Mouse (Mus musculus) adrenal gland, postnatal 10 days (tissue): ENCODE results near the gene Dlst. TPM values are rescaled to one million over a fixed set of nuclear protein-coding genes. Genes with fewer than 3 reads are reported as not detected.
"Not testable (repeated sequence)": the region's sequence is repeated elsewhere in the genome, so short reads cannot be mapped to it uniquely, and the experiment has no call there.

Experiments
- DNase-seq: peaks from one replicate; pipeline ENCODE4 v3.0.0; 2021; ENCODE audit warnings: mixed read lengths
- total RNA-seq, 2 experiments: library from RNA; stranded (reverse); gene quantifications; 2 replicates each; pipeline ENCODE4 v1.2.3; 2021

The Dlst gene
- total RNA-seq, 2 experiments from 2014 or later = 710 to 782 TPM

GRCm38 (mm10) chr12:85113917-85114316 is 3.3 kb downstream of the Dlst start:
- no peak for DNase-seq

DNA sequence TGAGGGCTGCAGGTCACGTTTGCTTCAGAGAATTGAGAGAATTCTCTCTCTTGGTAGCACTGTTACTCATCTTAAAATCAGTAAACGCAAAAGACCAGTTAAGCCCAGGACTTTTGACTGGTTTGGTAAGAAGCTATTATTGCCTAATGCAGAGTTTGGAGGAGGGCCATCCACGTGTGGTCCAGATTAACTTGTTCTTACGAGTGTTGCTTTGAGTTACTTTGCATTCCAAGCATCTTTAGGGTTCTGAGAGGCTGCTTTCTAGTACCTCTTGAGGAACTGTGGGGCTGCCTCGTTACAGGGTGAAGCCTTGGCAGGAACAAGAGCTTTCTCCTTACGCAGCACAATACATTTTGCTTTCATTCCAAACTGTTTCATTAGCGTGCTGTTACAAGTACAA is 5.0 kb downstream of the Dlst start:
- DNase-seq = peak; percentile 45

DNA sequence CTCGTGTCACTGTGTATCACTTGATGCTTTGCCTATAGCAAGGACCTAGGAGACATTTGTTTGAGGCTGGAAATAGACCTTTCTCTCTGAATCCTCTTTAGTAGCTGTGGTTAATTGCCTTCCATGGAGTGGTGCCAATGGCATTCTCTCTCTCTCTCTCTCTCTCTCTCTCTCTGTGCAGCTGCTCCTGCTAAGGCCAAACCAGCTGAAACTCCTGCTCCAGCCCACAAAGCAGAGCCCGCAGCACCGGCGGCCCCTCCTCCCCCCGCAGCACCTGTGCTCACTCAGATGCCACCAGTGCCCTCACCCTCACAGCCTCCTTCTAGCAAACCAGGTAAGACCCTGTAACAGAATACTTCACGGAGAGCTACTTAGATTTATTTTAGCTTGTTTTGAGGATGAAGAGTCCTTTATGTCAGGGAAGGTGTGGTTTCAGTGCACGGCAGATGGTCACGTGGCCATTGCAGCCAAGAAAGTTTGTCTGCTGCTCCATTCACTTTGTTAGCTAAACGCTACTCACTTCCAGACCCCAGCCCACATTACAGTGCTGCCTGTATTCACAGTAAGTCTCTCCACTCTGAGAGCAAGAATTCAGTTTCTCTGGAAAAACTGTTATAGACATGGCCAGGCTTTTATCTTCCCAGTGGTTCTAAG is 11.3 kb downstream of the Dlst start:
- DNase-seq = no peak

DNA sequence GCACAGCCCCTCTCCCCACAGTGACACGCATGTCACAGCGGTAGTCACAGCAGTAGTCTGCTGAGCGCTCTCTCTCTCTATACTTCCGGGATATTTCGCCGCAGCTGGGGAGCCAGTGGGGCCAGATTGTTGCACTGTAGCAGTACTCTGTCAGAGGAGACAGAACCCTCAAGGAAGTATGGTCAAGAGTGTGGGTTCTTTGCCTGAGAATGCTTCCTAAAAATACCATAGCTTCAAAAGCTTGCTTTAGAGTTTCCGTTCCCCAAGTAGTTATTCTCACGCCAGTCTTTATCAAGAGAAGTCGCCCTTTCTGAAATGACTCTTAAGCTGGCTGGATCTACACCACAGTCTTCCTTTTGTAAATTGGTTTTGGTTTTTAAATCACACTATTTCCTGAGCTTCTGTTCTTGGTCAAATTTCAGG is 12.5 kb downstream of the Dlst start:
- no peak for DNase-seq

DNA sequence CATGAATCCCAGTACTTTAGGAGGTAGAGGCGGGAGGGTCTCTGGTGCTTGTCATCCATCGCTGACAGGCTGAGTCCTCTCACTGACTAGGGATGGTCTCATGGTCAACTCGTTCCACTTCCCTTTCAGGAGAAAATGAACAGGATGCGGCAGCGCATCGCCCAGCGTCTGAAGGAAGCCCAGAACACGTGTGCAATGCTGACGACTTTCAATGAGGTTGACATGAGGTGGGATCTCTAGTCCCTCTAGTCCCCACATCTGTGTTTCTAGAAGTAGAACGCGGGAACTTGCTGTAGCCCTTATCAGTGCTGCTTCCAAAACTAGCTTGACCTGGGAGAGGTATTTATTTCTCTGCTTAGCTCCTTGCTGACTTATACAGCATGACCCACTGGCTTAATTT is 13.0 kb downstream of the Dlst start:
- DNase-seq = no peak

- DNase-seq = no peak
These were observed 14.1 kb downstream of the Dlst start for GRCm38 (mm10) chr12:85124751-85125150.

GRCm38 (mm10) chr12:85126986-85127603 is 16.5 kb downstream of the Dlst start:
- DNase-seq = no peak

DNA sequence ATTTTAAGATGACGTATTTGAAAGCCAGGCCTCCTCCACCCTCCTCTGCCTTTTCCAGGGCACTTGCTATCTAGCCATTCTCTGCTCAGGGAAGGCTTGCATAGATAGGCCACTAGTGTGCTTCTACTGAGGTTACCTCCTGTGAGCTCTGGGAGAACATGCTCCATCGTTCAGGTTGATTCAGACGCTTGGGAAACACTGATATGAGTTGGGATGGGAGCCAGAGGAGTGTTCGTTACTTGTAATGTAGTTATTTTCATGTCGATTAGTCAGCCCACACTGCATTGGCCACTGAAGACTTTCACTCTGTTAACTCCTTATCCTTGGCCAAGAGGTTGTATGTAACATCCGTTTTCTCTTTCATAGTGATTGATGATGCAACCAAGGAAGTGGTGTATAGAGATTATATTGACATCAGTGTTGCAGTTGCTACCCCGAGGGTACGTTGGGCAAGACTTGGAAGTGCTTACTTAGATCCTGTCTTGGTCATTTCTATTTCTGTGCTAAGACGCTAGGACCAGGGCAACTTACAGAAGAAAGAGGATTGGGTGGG is 18.9 kb downstream of the Dlst start:
- DNase-seq = no peak

- DNase-seq = no peak
These were observed 20.7 kb downstream of the Dlst start for GRCm38 (mm10) chr12:85131361-85131760.

- no peak for DNase-seq
These were observed 23.6 kb downstream of the Dlst start for GRCm38 (mm10) chr12:85134043-85134794.

DNA sequence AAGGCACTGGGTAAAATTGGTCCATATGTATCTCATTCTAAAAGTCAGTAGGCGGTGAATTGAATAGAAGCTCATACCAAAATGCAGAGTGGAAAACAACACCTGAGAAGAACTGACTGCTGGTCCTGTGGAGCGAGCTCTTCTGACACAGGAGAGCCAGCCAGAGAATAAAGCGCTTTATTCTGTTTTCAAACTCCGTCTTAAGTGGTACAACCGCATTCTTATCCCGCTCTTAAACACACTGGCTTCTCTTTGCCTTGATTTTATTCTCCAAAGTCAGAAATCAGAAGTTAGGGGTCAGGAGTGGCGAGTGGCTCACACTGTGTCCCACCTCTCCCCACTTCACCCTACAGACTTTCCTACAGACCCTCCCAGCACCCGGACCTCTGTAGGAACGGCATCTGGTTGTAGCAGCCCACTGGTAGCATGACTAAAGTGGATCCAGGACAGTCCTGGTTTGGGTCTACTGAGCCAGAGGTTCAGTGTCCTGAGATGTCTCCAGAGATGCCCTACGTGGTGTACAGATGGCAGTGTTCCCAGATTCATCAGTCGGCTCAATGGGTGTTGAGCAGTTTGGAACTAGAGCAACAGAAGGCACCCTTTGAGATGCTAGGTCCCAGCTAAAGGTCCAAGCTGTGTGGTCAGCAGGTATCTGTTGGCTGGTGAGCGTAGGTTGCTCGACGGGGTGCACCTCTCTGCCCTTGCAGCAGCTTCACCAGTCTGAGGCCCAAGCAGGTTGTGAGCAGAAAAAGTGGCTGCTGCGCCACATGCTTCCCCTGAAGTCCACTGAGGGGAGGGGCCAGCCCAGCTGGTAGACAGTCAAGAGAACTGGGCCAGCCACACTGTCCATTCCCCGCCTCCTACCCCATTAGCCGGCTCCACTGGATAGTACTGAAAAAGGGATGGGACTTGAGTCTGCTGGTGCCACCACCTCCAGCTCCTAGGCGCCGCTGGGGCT is 25.2 kb downstream of the Dlst start:
- DNase-seq = peak; percentile 22

DNA sequence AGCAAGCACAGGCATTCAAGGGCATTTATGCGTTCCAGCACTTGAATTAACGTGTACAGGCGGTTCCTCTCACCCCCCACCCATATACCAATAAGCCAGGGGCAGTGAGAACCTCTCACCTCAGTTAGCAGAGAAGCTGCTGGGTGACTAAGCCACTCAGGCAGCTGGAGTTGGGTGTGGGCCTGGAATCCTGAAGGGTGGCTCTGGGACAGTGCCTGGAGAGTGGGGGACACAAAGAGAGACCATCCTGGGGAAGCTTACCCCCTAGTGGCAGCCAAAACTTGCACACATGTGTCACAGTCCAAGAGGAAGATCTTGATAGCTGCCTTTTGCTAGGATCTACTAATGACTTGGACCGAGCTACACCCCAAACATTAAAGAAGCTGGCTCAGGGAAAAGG is 26.0 kb downstream of the Dlst start:
- no peak for DNase-seq

DNA sequence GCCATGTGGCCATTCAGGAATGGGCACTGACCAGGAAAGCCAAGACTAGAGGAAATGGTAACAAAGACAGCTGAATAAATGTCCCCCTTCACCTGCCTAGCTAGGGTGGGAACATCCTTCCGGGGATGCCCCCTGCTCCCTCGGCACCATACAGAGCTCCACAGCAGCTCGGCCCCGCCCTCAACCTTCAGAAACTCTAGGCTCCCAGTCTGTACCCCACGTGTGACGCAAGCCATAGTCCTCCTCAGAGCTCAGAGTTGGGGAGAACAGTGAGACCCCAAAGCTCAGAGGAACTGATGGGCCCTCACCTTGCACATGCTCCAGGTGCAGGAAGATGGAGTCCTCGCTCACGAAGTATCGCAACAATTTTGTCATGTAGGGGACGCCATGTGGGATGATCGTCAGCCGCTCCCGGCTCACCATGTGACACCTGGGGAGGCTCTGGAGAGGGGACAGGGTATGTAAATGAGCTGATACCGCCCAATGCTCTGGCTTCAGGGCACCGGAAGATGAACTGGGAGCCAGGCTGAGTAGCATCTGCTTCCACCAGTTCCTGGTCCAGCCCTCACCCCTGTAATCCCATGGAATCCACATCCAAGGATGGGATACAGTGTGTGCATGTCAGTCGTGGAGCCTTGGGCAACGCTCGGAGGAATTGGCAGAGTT is 29.5 kb downstream of the Dlst start:
- no peak for DNase-seq

DNA sequence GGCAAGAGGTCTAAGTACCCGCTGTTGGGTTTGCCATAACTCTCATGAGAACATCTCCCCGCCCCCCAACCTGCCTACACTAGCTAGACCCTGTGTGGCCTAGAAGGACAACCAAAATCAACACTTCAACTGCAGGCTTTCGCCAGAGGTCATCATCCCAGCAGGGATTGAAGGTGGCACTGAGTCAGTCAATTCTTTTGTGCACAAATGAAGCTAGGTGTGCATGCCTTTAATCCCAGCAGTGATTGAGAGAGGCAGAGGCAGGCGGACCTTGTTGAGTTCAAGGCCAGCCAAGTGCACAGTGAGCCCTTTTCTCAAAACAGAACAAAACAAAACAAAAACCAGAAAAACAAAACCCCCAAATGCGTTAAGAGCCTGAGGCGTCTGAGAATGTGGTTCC is 30.5 kb downstream of the Dlst start:
- DNase-seq = no peak

- DNase-seq = peak; percentile 91
These were observed 32.2 kb downstream of the Dlst start for GRCm38 (mm10) chr12:85142803-85143202.

DNA sequence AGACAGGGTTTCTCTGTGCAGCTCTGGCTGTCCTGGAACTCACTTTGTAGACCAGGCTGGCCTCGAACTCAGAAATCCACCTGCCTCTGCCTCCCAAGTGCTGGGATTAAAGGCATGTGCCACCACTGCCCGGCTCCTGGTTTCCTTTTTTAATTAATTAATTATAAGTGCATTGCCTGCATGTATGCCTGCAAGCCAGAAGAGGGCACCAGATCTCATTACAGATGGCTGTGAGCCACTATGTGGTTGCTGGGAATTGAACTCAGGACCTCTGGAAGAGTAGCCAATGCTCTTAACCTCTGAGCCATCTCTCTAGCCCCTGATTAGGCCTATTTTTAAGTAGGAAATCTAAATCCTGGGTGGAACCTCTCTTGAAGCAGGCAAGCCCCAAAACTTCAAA is 33.6 kb downstream of the Dlst start:
- DNase-seq = not testable (repeated sequence)

GRCm38 (mm10) chr12:85144821-85145220 is 34.2 kb downstream of the Dlst start:
- DNase-seq = no peak

DNA sequence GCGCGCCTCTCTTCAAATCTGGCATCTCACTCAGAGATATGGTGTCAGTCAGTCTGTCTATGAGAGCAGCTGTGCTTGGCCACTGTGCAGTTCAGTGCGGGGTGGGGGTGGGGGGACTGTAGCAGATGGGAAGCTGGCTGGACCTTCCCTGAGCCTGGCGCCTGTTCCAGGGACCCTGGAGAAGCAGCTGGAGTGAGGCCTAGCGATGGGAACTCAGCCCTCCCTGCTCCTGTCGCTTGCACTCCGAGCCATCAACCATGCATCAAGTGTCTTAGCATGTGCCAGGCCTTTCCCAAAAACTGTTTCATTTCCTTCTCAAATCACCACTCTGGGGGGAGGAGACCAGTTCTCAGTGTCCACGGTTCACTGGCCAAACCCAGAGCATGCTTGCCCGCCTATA is 35.0 kb downstream of the Dlst start:
- no peak for DNase-seq

DNA sequence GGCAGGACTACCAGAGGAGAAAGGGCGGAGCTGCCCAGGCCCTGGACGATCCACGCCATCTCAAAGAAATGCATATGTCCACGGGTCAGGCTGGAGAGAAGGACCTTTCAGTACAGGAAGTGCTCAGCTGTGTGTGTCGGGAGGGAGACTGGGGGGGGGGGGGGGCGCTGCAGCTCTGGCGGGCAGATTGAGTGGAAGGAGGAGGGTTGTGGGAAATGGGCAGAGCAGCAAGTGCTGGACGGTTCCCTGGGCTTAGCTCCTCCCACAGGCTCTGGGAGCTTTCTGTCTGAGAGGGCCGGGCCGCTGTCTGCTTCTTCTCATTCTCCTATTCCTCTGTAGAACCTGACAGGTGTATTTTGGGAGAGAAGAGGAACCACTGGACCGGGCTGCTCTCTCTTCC is 35.7 kb downstream of the Dlst start:
- DNase-seq = no peak

GRCm38 (mm10) chr12:85146881-85147280 is 36.2 kb downstream of the Dlst start:
- DNase-seq = no peak

DNA sequence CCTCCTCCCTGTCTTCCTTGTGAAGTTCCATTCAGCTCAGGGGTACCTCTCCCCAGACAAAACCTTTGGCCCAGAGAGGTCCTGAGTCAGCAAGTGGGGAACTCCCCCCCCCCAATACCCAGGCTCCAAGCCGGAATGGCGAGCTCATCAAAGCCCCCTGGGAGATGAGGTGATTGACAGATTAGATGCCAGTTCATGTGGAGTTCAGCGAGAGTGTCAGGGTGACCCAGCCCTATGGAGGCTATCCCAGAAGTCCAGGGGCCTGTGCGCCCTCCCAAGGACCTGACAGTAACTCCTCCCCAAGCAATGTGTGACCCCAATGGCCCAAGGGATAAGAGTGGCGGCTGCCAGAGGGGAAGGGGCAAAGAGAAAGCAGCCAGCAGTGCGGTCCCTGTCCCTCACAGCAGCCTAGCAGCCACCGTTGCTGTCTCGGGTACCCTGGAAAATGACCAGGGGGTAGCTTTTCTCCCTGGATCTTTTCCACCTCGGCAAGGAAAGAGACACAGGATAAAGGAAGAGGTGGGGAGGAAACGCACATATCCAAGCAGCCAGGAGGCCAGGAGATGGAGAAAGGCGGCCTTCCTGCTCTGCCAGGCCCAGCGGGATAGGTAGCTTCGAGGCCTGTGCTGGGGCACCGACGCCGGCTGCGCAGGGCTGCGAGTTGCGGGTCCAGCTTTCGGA is 39.8 kb downstream of the Dlst start:
- DNase-seq = no peak
